Mouse (Mus musculus): ENCODE data around the gene Epb41l3.

DNA sequence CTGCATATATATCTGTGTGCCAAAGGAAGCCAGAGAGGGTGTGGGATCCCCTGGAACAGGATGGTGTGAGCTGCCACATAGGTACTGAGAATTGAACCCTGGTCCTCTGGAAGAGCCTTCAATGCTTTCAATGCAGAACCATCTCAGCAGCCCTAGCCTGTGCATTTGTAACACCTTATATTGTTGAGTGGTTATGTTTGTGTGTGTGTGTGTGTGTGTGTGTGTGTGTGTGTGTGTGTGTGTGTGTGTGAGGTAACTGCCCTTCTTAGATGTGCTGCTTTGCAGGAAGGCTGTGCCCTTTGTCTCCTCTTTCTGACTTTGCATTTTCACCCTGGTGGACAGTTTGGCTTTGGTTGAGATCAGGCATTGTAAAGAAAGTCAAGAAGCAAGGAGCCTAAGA is 87.2 kb downstream of the Epb41l3 start:
- TF ChIP-seq POLR2A (IDR thresholded peaks at IDR 0.05; ENCODE audit: borderline replicate concordance, insufficient read depth, low read length) (no peak), CTCF (IDR thresholded peaks at IDR 0.05; ENCODE audit: borderline replicate concordance, insufficient read depth, low read depth, low read length) (no peak)
